Mouse (Mus musculus): ENCODE data around the gene Mapk13. TPM values are rescaled to one million over a fixed set of nuclear protein-coding genes. Genes with fewer than 3 reads are reported as not detected.

The Mapk13 gene
- total and polyA plus RNA-seq, 3 experiments = 0.04 to 1.4 TPM; not detected in 1

DNA sequence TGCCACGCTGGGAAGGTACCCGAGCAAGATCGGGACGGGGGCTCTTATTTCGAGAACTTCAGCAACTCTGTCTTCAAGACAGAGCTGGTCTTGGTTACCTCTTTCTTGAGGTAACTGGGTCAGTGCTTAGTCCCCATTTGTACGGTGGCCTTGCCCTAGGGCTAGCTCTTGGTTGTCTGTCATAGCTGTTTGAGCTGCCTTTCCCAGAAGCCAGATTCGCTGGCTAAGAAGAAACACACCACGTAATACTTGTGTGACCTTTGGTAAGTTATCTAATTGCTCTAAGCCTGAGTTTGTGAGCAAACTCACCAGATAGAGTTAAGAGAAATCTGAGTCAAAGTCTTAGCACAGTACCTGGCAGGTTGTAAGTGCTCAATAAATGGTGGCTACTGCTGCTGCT, 39.6 kb downstream of the Mapk13 start:
- H3K9ac ChIP-seq (ENCODE audit: control insufficient read depth, low read depth, low read length, poor library complexity, severe bottlenecking) = no peak overlapping the region
- DNase-seq (ENCODE audit: low read depth, low spot score) = no peak
- H3K4me1 ChIP-seq (ENCODE audit: control insufficient read depth in 1 of 2, insufficient read depth in 2 of 2, low read length in 2 of 2) = peaks cover 13 to 27% of the 10 kb centered on the region in 2 experiments
- H3K27ac ChIP-seq (ENCODE audit: control insufficient read depth, low read depth, low read length) = no peak overlapping the region
- no peaks in the 10 kb centered on the region for H3K79me2 ChIP-seq (ENCODE audit: control insufficient read depth, insufficient read depth, low read length, poor library complexity)
- TF ChIP-seq MXI1 (IDR thresholded peaks at IDR 0.05; ENCODE audit: low read depth, low read length) (no peak), USF2 (IDR thresholded peaks at IDR 0.05; ENCODE audit: borderline replicate concordance in 1 of 2, insufficient read depth in 1 of 2, low read depth in 1 of 2, low read length in 2 of 2) (no peak), RAD21 (IDR thresholded peaks at IDR 0.05; ENCODE audit: low read depth, low read length) (no peak), NRF1 (IDR thresholded peaks at IDR 0.05; ENCODE audit: insufficient read depth, low read depth, low read length, poor library complexity, severe bottlenecking) (no peak), RCOR1 (IDR thresholded peaks at IDR 0.05; ENCODE audit: low read depth, low read length) (no peak), GABPA (IDR thresholded peaks at IDR 0.05; ENCODE audit: low read depth, low read length) (no peak), ZNF384 (IDR thresholded peaks at IDR 0.05; ENCODE audit: low read depth, low read length) (no peak), SIN3A (IDR thresholded peaks at IDR 0.05; ENCODE audit: low read length) (no peak), E2F4 (IDR thresholded peaks at IDR 0.05; ENCODE audit: borderline replicate concordance, low read depth, low read length) (no peak), CHD1 (IDR thresholded peaks at IDR 0.05; ENCODE audit: low read depth, low read length) (no peak), UBTF (IDR thresholded peaks at IDR 0.05; ENCODE audit: borderline replicate concordance, insufficient read depth, low read depth, low read length) (no peak), TCF12 (IDR thresholded peaks at IDR 0.05; ENCODE audit: low read depth, low read length) (no peak), MAX (IDR thresholded peaks at IDR 0.05; ENCODE audit: low read length) (no peak), EP300 (IDR thresholded peaks at IDR 0.05; ENCODE audit: low read depth in 1 of 2, low read length in 2 of 2) (no peak), CTCF (IDR thresholded peaks at IDR 0.05 in 2 of 3, conservative IDR thresholded peaks at IDR 0.05 in 1 of 3; ENCODE audit: control insufficient read depth in 1 of 3, insufficient read depth in 1 of 3, low read depth in 2 of 3, low read length in 3 of 3, poor library complexity in 1 of 3, severe bottlenecking in 1 of 3) (no peak), SMC3 (IDR thresholded peaks at IDR 0.05; ENCODE audit: low read depth, low read length) (no peak), ZKSCAN1 (IDR thresholded peaks at IDR 0.05; ENCODE audit: low read depth, low read length) (no peak), POLR2AphosphoS5 (IDR thresholded peaks at IDR 0.05; ENCODE audit: borderline replicate concordance, low read depth, low read length) (no peak), CHD2 (IDR thresholded peaks at IDR 0.05; ENCODE audit: low read length) (no peak), POLR2A (IDR thresholded peaks at IDR 0.05; ENCODE audit: control insufficient read depth in 1 of 2, insufficient read depth in 1 of 2, low read depth in 1 of 2, low read length in 2 of 2, poor library complexity in 1 of 2) (no peak)
- H3K4me3 ChIP-seq (ENCODE audit: control insufficient read depth in 1 of 2, insufficient read depth in 1 of 2, low read depth in 2 of 2, low read length in 2 of 2) = no peak overlapping the region
- H3K36me3 ChIP-seq (ENCODE audit: control insufficient read depth in 1 of 2, insufficient read depth in 2 of 2, low read length in 2 of 2) = peaks cover 0 to 24% of the 10 kb centered on the region in 2 experiments; a peak in 2 of 4 replicates
- no peaks in the 10 kb centered on the region for H3K27me3 ChIP-seq (ENCODE audit: control insufficient read depth in 1 of 2, insufficient read depth in 2 of 2, low read length in 2 of 2)
- no peaks in the 10 kb centered on the region for H3K9me3 ChIP-seq (replicated peaks; ENCODE audit: insufficient read depth, low read length)

DNA sequence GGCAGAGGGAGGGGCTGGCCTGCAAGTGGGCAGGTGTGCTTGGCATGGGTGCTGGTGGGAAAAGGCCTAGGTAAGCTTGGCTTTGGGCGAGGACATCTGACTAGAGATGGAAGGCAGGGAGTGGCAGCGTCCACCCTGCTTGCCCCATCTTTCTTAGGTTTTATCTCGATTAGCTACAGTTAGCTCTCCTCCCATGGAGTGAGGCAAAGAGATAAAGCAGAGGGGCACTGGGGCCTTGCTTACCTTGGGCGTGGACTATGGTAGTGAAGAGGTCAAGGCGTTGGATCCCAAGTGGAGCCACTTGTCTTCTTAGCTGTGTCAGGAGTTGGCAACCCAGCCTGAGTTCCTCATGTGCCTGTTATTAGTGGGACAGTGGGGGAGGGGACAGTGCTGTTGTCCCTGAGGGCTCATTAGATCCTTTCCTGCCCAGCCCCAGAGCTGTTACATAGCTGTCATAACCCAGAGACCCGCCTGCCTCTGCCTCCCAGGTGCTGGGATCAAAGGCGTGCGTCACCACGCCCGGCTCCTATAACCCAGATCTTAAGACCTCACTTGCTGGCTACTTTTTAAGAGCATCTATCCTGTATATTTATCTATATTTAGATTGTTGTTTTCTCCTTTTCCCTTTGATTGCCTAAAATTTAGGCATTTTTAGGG, 40.2 kb downstream of the Mapk13 start:
- TF ChIP-seq MYB (IDR thresholded peaks at IDR 0.05; ENCODE audit: low read depth, low read length) (no peak), BHLHE40 (IDR thresholded peaks at IDR 0.05; ENCODE audit: borderline replicate concordance, low read depth, low read length) (no peak), CHD1 (IDR thresholded peaks at IDR 0.05; ENCODE audit: low read depth, low read length) (no peak), TCF12 (IDR thresholded peaks at IDR 0.05; ENCODE audit: low read depth, low read length) (no peak), MEF2A (IDR thresholded peaks at IDR 0.05; ENCODE audit: extremely low read depth, insufficient replicate concordance, low read depth, low read length, poor library complexity, severe bottlenecking) (no peak), POLR2A (IDR thresholded peaks at IDR 0.05; ENCODE audit: control insufficient read depth in 1 of 2, insufficient read depth in 1 of 2, low read depth in 1 of 2, low read length in 2 of 2, poor library complexity in 1 of 2) (no peak), ZMIZ1 (IDR thresholded peaks at IDR 0.05; ENCODE audit: low read depth, low read length) (no peak), NRF1 (IDR thresholded peaks at IDR 0.05; ENCODE audit: insufficient read depth, low read depth, low read length, poor library complexity, severe bottlenecking) (no peak), SMC3 (IDR thresholded peaks at IDR 0.05; ENCODE audit: low read depth, low read length) (no peak), RCOR1 (IDR thresholded peaks at IDR 0.05; ENCODE audit: low read depth, low read length) (no peak), SIN3A (IDR thresholded peaks at IDR 0.05; ENCODE audit: low read length) (no peak)
- Histone ChIP-seq H3K27me3 (ENCODE audit: control insufficient read depth in 1 of 2, insufficient read depth in 2 of 2, low read length in 2 of 2) (no peaks in the 10 kb centered on the region), H3K9ac (ENCODE audit: control insufficient read depth, low read depth, low read length, poor library complexity, severe bottlenecking) (no peak overlapping the region), H3K4me1 (ENCODE audit: control insufficient read depth in 1 of 2, insufficient read depth in 2 of 2, low read length in 2 of 2) (peaks cover 7 to 21% of the 10 kb centered on the region in 2 experiments), H3K27ac (ENCODE audit: control insufficient read depth, low read depth, low read length) (no peak overlapping the region), H3K36me3 (ENCODE audit: control insufficient read depth in 1 of 2, insufficient read depth in 2 of 2, low read length in 2 of 2) (peaks cover 0 to 19% of the 10 kb centered on the region in 2 experiments; a peak in 2 of 4 replicates), H3K79me2 (ENCODE audit: control insufficient read depth, insufficient read depth, low read length, poor library complexity) (no peaks in the 10 kb centered on the region), H3K9me3 (replicated peaks; ENCODE audit: insufficient read depth, low read length) (no peaks in the 10 kb centered on the region), H3K4me3 (ENCODE audit: control insufficient read depth in 1 of 2, insufficient read depth in 1 of 2, low read depth in 2 of 2, low read length in 2 of 2) (no peak overlapping the region)
- no peak for DNase-seq (ENCODE audit: low read depth, low spot score)

Measured in MEL (cell line).